Comparison of ENCODE assay signal across 11 mouse cellular contexts in the genomic region with DNA sequence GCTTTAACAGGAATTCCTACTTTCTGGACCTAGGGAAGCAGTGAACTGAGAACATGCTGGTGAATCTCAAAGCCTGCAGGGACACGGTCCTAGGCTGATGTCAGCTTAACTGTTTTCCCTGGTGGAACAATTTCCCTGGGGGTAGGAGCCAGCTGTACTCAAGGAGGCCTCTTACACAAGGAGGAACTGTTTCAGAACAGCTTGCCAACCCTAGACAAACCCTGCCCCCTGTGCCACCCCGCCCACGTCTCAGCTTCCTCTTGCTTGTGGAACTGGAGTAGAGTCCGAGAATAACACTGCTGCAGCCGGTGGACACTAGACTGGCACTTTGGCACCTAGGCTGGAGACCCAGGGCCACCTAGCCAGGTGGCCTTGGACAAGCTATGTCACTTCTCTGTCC.
DNase-seq lines count a peak whose midpoint lies in the region; ATAC-seq and TF ChIP-seq lines count a peak whose summit lies in the region.
"Had no signal": no experiment of that assay in that cellular context is flagged by ENCODE, and none has a peak within 500 bp of the region (broad histone marks: within the 10 kb centered on the region; RNA-seq: fewer than 3 reads in every experiment).

No protein-coding gene starts in this region.

- no peaks in the 10 kb centered on the region for H3K9me3 ChIP-seq in hindbrain, embryonic 13.5 days
- H3K9me3 ChIP-seq: liver, embryonic 13.5 days had no signal

- peak; percentile 58 for DNase-seq in layer of hippocampus, adult 11-12 months (ENCODE audit: low spot score)
- no peak for DNase-seq in layer of hippocampus, postnatal 25 days (ENCODE audit: extremely low spot score in 1 of 2, low spot score in 1 of 2)
- DNase-seq in adrenal gland, postnatal 36 days, result peak; percentile 19 to 54
- DNase-seq in heart, postnatal 4 days, result peak; percentile 21
- DNase-seq in cerebellum, adult 18-20 months, result no peak
- no peak for DNase-seq in cerebellum, adult 2 months
- DNase-seq: liver, embryonic 13.5 days had no signal

- ATAC-seq in neutrophil, adult 5-6 weeks (ENCODE audit: extremely low read depth, insufficient number of reproducible peaks, low FRiP score, poor library complexity, severe bottlenecking), result peak; percentile 31; the same call in 1 of the 2 replicates
- ATAC-seq in hindbrain, embryonic 13.5 days (ENCODE audit: low FRiP score), result no peak
- ATAC-seq: Patski had no signal

- no peak overlapping the region for H3K27ac ChIP-seq in hindbrain, embryonic 13.5 days
- H3K27ac ChIP-seq in cerebellum, adult 2 months (ENCODE audit: insufficient read depth, low read length), result no peak overlapping the region
- H3K27ac ChIP-seq: liver, embryonic 13.5 days had no signal

- no peaks in the 10 kb centered on the region for H3K36me3 ChIP-seq in hindbrain, embryonic 13.5 days
- H3K36me3 ChIP-seq: liver, embryonic 13.5 days had no signal

- H3K4me2 ChIP-seq in hindbrain, embryonic 13.5 days, result no peak overlapping the region
- H3K4me2 ChIP-seq: liver, embryonic 13.5 days had no signal

- no peak for TF ChIP-seq POLR2A in cerebellum, adult 2 months (IDR thresholded peaks at IDR 0.05; ENCODE audit: borderline replicate concordance, insufficient read depth, low read length)

- 90% methylated on average over 5 of the region's 5 CpGs for WGBS in hindbrain, embryonic 13.5 days
- 50% methylated on average over 5 of the region's 5 CpGs for WGBS in cerebellum, adult 2 months

- H3K27me3 ChIP-seq in hindbrain, embryonic 13.5 days, result no peaks in the 10 kb centered on the region
- H3K27me3 ChIP-seq in cerebellum, adult 2 months (ENCODE audit: control insufficient read depth, insufficient read depth, low read length), result no peaks in the 10 kb centered on the region
- H3K27me3 ChIP-seq: liver, embryonic 13.5 days had no signal

- no peak overlapping the region for H3K9ac ChIP-seq in hindbrain, embryonic 13.5 days
- H3K9ac ChIP-seq: liver, embryonic 13.5 days had no signal

- no peak overlapping the region for H3K4me3 ChIP-seq in hindbrain, embryonic 13.5 days
- no peak overlapping the region for H3K4me3 ChIP-seq in cerebellum, adult 2 months (replicated peaks; ENCODE audit: insufficient read depth, low read depth, low read length)
- H3K4me3 ChIP-seq: erythroblast, embryonic 14.5 days; liver, embryonic 13.5 days had no signal

- H3K4me1 ChIP-seq in hindbrain, embryonic 13.5 days (replicated peaks), result no peaks in the 10 kb centered on the region
- no peaks in the 10 kb centered on the region for H3K4me1 ChIP-seq in cerebellum, adult 2 months (ENCODE audit: control insufficient read depth, insufficient read depth, low read length)
- H3K4me1 ChIP-seq: liver, embryonic 13.5 days had no signal

- no peak for TF ChIP-seq CTCF in cerebellum, adult 2 months (IDR thresholded peaks at IDR 0.05; ENCODE audit: borderline replicate concordance, insufficient read depth, low read depth, low read length)

Comparison
In these comparisons a context has a peak if more than half of its experiments do, and no peak if none do; other contexts are left out.
1. DNase-seq: peak in layer of hippocampus, adult 11-12 months (single experiment), adrenal gland, postnatal 36 days (2 of 2) and heart, postnatal 4 days (single experiment); none in layer of hippocampus, postnatal 25 days (0 of 2), cerebellum, adult 18-20 months (0 of 2) and cerebellum, adult 2 months (0 of 2).